Mouse (Mus musculus): ENCODE results near the gene Ppp2r5b.

- TF ChIP-seq CTCF (IDR thresholded peaks at IDR 0.05; ENCODE audit: insufficient read depth, low read length) (no peak), POLR2A (IDR thresholded peaks at IDR 0.05; ENCODE audit: borderline replicate concordance, extremely low read depth, low read depth, low read length) (no peak)
Measured at GRCm38 (mm10) chr19:6240136-6240535, 4.5 kb upstream of the Ppp2r5b start.

All from lung, adult 2 months (tissue).